Mouse (Mus musculus): Measurements from ENCODE around the gene Lrrc56. TPM values are rescaled to one million over a fixed set of nuclear protein-coding genes. Genes with fewer than 3 reads are reported as not detected.
A peak's percentile ranks its signal among the peaks of the same experiment; 100 is the strongest.

Lrrc56 gene
- total RNA-seq (2014; rRNA removed) = 9.5 and 19.7 TPM in 2 replicates
- 5.7 and 7.2 TPM in 2 replicates for polyA plus RNA-seq (2015; fragmentation: Nextera tagmentation; extraction: Ambion mirVana)

DNA sequence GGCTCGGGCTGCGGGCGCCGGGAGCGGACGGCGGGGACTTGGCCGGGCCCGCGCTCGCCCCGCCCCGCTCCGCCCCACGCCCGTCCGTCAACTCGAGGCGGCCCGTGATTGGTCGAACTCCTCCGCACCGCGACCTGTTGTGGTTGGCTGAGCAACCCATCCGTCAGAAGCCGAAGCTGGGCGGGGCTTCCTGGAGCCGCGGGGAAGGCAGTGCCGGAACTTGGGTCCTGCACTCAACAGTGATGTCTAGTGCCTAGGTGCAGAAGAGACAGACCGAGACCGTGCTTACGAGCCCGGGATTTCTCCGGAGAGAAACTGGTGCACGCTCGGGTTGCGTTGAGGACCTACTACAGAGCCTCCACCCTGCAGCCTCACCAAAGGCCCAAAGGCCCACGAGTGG is at the start of gene Lrrc56, which contains the start of gene Hras:
Gene Lrrc56 (plus strand): TSS at position 210 of the 400 bp plus-strand sequence.
Gene Hras (minus strand): TSS at position 58 of the 400 bp plus-strand sequence.
- TF ChIP-seq CTCF (IDR thresholded peaks at IDR 0.05; ENCODE audit: low read depth) = no peak
- under 1% methylated on average over 30 of the region's 39 CpGs for WGBS

DNA sequence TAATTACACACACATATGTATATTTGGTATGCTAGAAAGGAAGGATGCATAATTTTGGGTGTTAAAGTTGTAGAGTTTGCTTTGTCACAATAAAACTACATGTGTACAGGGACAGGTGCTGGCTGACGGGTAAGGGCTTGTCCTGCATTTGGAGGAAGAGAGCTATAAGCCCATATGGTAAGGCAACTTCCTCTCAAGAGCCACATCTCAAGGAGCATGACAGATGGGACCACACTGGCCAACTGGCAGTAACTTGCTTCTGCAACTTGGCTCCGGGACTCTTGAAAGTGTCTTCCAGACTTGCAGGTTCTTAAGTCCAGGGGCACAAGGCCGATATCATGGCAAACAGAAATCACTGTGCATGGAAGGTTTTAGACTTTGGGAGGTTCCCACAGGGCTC is 49.3 kb upstream of the Lrrc56 start:
- Histone ChIP-seq H3K27ac (no peak overlapping the region), H3K9ac (replicated peaks; ENCODE audit: low read length) (no peak overlapping the region), H3K4me2 (ENCODE audit: low read depth, low read length) (no peak overlapping the region), H3K27me3 (ENCODE audit: insufficient read depth, low read length) (no peaks in the 10 kb centered on the region), H3K9me3 (ENCODE audit: low read length) (no peaks in the 10 kb centered on the region), H3K4me1 (ENCODE audit: insufficient read depth, low read length) (no peaks in the 10 kb centered on the region), H3K4me3 (ENCODE audit: low read length) (no peak overlapping the region), H3K36me3 (ENCODE audit: insufficient read depth, low read length) (0 out of 2 replicates have a peak, but pooled peaks cover 3% of the 10 kb centered on the region)
- TF ChIP-seq CTCF (IDR thresholded peaks at IDR 0.05; ENCODE audit: low read depth) = no peak
- no peak for ATAC-seq
- DNase-seq (ENCODE audit: low spot score) = no peak
- WGBS = 87% methylated on average over 3 of the region's 3 CpGs

More for the DNA sequence above, at the start of gene Lrrc56, which contains the start of gene Hras:
- Histone ChIP-seq H3K27me3 (ENCODE audit: insufficient read depth, low read length) (no peaks in the 10 kb centered on the region), H3K4me2 (ENCODE audit: low read depth, low read length) (peak within 1 kb of the TSS; percentile 90), H3K4me1 (ENCODE audit: insufficient read depth, low read length) (peaks cover 10% of the 10 kb centered on the region), H3K9me3 (ENCODE audit: low read length) (no peaks in the 10 kb centered on the region), H3K27ac (peak within 1 kb of the TSS; percentile 79), H3K4me3 (ENCODE audit: low read length) (peak within 1 kb of the TSS; percentile 73), H3K9ac (replicated peaks; ENCODE audit: low read length) (peak within 1 kb of the TSS; percentile 90), H3K36me3 (ENCODE audit: insufficient read depth, low read length) (peaks cover 17% of the 10 kb centered on the region)
- DNase-seq (ENCODE audit: low spot score) = peak; percentile 98
- peak; percentile 95 for ATAC-seq

DNA sequence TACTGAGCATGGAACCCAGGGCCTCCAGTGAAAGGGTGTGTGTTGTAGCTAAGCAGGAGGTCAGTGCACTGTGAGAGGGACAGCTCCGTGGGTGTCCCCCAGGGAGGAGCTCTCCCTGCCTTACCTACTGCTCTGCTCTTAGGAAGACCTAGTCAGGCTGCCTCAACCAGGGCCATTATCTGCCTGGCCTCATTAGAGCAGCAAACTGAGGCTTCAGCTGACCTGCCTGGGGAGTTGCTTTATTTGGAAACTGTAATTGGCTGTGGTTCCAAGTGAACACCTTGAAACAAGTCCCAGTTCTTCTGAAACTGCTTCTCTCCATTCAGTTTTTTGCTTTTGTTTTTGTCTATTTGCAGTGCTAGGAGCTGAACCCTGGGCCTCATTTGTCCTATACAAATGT is 48.6 kb upstream of the Lrrc56 start:
- DNase-seq (ENCODE audit: low spot score) (no peak), ATAC-seq (no peak)
- no peak overlapping the region for H3K4me2 ChIP-seq (ENCODE audit: low read depth, low read length)
- H3K9ac ChIP-seq (replicated peaks; ENCODE audit: low read length) = no peak overlapping the region
- no peaks in the 10 kb centered on the region for H3K9me3 ChIP-seq (ENCODE audit: low read length)
- H3K27ac ChIP-seq = no peak overlapping the region
- no peaks in the 10 kb centered on the region for H3K4me1 ChIP-seq (ENCODE audit: insufficient read depth, low read length)
- WGBS = 63% methylated on average over 1 of the region's 1 CpGs
- H3K36me3 ChIP-seq (ENCODE audit: insufficient read depth, low read length) = no peaks in the 10 kb centered on the region
- H3K4me3 ChIP-seq (ENCODE audit: low read length) = no peak overlapping the region
- no peaks in the 10 kb centered on the region for H3K27me3 ChIP-seq (ENCODE audit: insufficient read depth, low read length)
- TF ChIP-seq CTCF (IDR thresholded peaks at IDR 0.05; ENCODE audit: low read depth) = no peak

DNA sequence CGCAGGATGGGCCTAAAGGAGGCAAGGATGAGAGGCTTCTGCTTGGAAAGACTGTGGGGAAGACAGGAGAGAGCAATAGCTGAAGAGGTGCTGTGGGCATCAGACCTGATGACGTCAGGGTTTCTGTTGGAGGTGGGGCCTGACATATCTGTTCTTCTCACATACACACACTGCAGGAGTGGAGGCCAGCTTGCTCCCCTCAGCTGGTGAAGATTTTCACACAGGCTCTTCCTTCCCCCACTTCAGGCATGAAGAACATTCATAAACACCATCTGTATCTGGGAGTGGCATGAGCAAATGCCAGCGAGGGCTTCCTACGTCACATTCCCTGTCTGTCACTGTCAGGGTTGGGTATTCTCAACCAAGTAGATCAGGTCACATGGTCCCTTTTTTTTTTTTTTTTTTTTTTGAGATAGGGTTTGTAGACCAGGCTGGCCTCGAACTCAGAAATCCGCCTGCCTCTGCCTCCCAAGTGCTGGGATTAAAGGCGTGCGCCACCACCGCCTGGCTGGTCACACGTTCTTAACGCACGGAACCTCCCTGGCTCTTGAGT is 47.8 kb upstream of the Lrrc56 start:
- Histone ChIP-seq H3K4me1 (ENCODE audit: insufficient read depth, low read length) (no peaks in the 10 kb centered on the region), H3K9me3 (ENCODE audit: low read length) (no peaks in the 10 kb centered on the region), H3K9ac (replicated peaks; ENCODE audit: low read length) (no peak overlapping the region), H3K4me2 (ENCODE audit: low read depth, low read length) (no peak overlapping the region), H3K27ac (no peak overlapping the region), H3K27me3 (ENCODE audit: insufficient read depth, low read length) (no peaks in the 10 kb centered on the region), H3K4me3 (ENCODE audit: low read length) (no peak overlapping the region), H3K36me3 (ENCODE audit: insufficient read depth, low read length) (no peaks in the 10 kb centered on the region)
- 95% methylated on average over 12 of the region's 12 CpGs for WGBS
- no peak for DNase-seq (ENCODE audit: low spot score)
- TF ChIP-seq CTCF (IDR thresholded peaks at IDR 0.05; ENCODE audit: low read depth) = no peak
- no peak for ATAC-seq

DNA sequence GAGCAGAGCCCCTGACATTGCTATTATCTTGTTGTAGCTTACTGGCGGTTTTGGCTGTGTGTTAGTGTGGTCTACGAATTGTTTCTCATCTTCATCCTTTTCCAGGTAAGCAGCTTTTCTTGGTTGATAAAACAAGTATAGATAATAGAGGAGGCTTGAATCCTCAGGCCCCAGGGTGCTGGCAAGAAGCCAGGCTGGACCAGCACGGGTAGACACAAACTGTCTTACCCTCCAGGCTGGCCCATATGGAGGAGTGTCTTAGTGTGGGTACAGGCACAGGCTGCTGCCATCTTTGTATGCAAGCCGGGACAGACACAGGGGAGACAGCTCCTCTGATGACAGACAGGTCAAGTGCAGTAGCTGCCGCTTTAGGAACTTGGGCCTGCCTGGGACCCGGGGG is 46.9 kb upstream of the Lrrc56 start:
- Histone ChIP-seq H3K36me3 (ENCODE audit: insufficient read depth, low read length) (peaks cover 5% of the 10 kb centered on the region; the same call in 1 of the 2 replicates), H3K9me3 (ENCODE audit: low read length) (no peaks in the 10 kb centered on the region), H3K4me3 (ENCODE audit: low read length) (no peak overlapping the region), H3K27me3 (ENCODE audit: insufficient read depth, low read length) (no peaks in the 10 kb centered on the region), H3K27ac (no peak overlapping the region), H3K4me2 (ENCODE audit: low read depth, low read length) (no peak overlapping the region), H3K4me1 (ENCODE audit: insufficient read depth, low read length) (no peaks in the 10 kb centered on the region), H3K9ac (replicated peaks; ENCODE audit: low read length) (no peak overlapping the region)
- peak; percentile 15 for DNase-seq (ENCODE audit: low spot score)
- no peak for ATAC-seq
- no peak for TF ChIP-seq CTCF (IDR thresholded peaks at IDR 0.05; ENCODE audit: low read depth)
- 62% methylated on average over 6 of the region's 6 CpGs for WGBS

DNA sequence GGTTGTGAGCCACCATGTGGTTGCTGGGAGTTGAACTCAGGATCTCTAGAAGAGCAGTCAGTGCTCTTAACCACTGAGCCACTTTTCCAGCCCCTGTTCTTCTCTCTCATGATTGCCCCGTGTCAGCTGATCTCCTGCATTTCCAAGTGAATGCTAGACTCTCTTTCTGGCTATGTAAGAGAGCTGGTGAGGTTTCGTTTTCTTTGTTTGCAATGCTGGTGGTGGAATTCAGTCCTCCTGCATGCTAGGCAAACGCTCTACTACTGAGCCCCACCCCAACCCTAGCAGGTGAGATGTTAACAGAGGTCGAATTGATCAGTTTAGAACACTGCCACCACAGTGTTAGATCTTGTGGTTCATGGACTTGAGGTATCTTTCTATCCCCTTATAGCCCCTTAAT is 45.3 kb upstream of the Lrrc56 start:
- Histone ChIP-seq H3K36me3 (ENCODE audit: insufficient read depth, low read length) (peaks cover 5% of the 10 kb centered on the region; the same call in 1 of the 2 replicates), H3K4me1 (ENCODE audit: insufficient read depth, low read length) (no peaks in the 10 kb centered on the region), H3K27me3 (ENCODE audit: insufficient read depth, low read length) (no peaks in the 10 kb centered on the region), H3K4me3 (ENCODE audit: low read length) (no peak overlapping the region), H3K9ac (replicated peaks; ENCODE audit: low read length) (no peak overlapping the region), H3K9me3 (ENCODE audit: low read length) (no peaks in the 10 kb centered on the region), H3K27ac (no peak overlapping the region), H3K4me2 (ENCODE audit: low read depth, low read length) (no peak overlapping the region)
- WGBS = 76% methylated on average over 4 of the region's 4 CpGs
- no peak for TF ChIP-seq CTCF (IDR thresholded peaks at IDR 0.05; ENCODE audit: low read depth)
- DNase-seq (ENCODE audit: low spot score) (no peak), ATAC-seq (no peak)

DNA sequence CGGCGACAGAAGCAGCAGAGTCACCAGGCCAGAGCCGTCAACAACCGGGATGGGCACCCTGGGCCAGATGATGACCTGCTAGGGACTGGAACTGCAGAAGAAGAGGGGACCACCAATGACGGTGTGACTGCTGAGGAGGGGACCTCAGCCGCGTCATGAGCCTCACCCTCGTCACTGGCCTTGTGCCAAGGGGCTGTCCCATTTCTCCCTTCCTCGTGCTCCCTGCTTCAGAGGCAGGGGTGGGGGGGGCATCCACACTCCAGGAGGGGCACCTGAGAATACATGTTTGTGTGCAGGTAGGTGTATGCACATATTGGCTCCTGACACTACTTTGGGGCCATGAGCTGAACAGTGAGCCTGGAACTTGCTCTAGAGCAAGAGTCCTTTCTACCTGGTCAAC is 38.6 kb upstream of the Lrrc56 start:
- Histone ChIP-seq H3K9me3 (ENCODE audit: low read length) (no peaks in the 10 kb centered on the region), H3K27me3 (ENCODE audit: insufficient read depth, low read length) (no peaks in the 10 kb centered on the region), H3K4me2 (ENCODE audit: low read depth, low read length) (no peak overlapping the region), H3K36me3 (ENCODE audit: insufficient read depth, low read length) (peaks cover 34% of the 10 kb centered on the region; the same call in 1 of the 2 replicates), H3K9ac (replicated peaks; ENCODE audit: low read length) (no peak overlapping the region), H3K4me1 (ENCODE audit: insufficient read depth, low read length) (no peaks in the 10 kb centered on the region), H3K27ac (no peak overlapping the region), H3K4me3 (ENCODE audit: low read length) (no peak overlapping the region)
- no peak for DNase-seq (ENCODE audit: low spot score)
- ATAC-seq = no peak
- 80% methylated on average over 9 of the region's 9 CpGs for WGBS
- TF ChIP-seq CTCF (IDR thresholded peaks at IDR 0.05; ENCODE audit: low read depth) = no peak
